Mouse (Mus musculus) layer of hippocampus, adult 9-11 months (tissue): ENCODE data around the gene Ccrl2.

Experiments used
- DNase-seq: peaks from one replicate; pipeline ENCODE4 v3.0.0; 2022

Gene Ccrl2

DNA sequence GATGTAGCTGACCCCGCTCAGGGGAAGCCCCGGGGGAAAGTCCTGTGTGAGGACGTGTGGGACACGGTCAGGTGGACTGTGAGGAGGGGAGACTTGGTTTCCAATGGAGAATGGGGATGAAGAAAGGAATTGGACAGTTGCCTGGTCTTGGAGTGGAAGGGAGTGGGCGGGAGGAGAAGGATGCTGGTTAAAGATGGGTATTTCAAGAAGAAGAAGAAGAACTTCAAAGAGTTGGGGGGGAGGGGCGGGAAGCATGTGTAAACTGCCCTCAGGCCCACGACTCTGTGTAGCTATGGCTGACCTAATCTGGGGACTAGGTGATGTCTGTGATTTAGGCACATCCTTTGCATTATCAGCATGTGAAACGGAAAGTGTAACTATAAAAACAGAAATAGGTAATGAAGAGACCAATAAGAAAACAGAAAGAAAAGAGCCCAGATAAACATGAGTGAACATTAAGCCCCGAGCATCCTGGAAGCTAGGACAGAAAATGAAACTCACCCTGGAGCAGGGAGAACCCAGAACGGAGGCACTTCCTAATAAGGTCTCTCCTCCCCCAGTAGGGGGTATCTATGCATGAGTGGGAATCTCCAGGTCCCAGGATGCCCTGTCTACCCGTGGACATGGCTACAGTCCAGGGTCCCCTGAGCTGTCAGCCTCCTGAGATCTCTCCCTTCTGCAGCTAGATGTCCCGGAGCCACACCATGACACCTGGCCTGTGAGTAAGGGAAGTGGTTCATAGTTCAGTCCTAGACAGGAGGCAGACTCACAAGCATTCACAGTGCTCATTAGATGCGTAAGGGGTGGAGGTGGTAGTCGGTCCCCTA is 438 bp upstream of the Ccrl2 start:
- DNase-seq = no peak

DNA sequence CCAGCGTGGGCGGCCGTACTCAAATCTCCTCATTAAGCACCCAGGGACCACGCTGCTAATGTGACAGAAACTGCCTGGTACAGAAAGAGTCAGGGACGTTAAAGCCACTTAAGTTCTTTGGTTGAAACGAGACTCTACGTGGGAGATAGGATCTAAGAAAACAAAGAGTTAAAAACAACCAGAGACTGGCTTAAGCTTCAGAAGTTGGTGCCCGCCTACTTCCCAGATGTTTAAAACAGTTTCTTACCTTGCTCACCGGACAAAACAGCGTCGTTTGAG is 861 bp downstream of the Ccrl2 start:
- DNase-seq = no peak

DNA sequence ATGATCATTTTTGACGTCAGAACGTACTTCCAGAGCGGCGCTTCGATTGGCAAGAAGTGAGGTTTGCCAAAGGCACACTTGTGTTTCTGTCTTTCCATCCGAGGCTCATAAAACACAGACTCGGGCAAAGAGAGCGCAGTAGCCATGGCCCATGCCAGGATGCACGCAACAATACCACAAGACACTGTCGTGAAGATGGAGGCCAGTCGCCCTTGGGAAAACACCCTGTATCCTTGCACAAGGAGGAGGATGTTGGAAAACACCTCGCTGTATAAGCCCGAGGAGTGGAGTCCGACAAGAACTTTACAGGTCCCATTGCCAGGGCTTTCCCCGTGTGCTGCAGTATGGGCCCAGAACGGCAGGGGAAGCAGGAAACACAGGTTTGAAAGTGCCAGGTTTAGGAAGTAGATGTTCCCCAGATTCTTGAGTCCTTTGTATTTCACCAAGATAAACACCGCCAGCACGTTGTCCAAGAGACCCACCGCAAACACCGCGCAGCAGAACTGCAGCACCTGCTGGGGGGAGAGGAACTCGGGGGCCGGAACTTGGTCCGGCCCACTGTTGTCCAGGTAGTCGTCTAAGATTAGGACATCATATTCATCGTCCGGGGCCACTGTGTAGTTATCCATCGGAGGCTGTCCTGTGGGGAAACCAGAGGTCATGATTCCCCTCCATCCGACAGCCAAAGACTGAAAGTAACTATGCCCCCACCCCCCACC is 1.4 kb downstream of the Ccrl2 start:
- no peak for DNase-seq

DNA sequence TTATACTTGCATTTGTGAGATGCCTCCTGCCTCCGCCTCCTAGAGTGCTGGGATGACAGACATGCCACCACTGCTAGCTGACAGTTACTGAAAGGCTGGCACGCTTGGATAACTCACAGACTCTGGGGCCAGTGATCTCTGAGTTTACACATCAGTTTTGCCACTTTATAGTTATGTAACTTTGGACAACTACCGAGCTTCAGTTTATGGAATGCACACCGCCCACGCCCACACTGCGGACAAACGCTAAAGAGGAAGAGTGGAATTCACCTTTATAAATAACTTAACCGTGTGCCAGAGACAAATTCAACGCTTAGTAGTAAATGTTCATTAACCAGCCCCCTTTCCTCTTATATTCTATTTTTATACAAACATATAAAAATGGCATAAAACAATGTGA is 2.4 kb downstream of the Ccrl2 start:
- no peak for DNase-seq

DNA sequence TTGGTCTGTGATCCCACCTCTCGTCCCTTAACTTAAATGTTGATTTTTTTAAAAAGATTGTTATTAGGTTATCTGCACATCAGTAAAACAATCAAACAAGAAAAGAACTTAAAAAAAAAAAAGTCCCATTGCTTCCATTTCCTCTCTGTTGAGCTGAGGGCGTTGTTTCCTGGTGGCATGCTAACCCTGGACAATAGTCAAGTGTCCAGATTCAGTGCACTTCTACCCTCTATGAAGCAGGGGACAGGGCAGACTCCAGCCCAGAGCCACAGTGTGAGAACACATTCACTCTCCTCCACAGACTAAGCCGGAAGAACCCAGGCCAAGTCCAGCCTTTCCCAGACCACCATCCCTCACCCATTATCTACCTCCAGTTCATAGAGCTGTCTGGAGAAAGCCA is 8.9 kb downstream of the Ccrl2 start:
- no peak for DNase-seq

DNA sequence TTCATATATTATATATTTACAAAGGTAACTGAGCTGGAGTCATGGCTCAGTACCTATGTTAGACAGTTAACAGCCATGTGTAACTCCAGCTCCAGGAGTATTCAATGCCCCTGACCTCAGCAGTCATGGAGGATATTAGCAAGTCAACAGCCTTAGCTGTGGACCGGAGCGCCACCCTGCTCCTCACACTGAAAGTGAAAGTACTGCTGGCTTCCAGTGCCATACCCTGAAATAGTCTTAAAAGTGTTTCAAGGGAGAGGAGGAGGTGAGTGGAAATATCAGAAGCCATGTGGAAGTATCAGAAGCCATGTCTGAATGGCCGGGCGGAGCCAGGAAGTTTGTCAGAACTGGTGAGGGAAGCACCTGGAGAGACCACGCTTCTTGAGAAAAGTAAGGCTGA is 10.1 kb downstream of the Ccrl2 start:
- no peak for DNase-seq

DNA sequence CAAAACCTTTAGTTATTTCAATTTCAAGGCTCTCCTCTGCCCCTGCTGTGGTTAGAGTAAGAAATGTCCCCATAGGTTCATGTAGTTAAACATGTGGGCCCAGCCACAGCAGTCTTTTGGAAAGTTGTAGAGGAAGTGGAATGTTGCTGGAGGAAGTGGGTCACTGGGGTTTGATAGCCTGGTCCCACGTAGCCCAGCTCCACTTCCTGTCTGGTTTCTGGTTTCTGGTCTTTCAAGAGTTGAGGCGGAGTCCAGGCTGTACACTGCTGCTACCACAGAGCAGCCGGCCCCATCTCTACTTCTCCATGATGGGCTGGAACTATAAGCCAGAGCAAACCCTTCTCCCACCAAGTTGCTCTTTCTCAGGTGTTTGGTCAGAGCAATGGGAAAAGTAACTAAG is 11.1 kb downstream of the Ccrl2 start:
- peak; percentile 18 for DNase-seq

DNA sequence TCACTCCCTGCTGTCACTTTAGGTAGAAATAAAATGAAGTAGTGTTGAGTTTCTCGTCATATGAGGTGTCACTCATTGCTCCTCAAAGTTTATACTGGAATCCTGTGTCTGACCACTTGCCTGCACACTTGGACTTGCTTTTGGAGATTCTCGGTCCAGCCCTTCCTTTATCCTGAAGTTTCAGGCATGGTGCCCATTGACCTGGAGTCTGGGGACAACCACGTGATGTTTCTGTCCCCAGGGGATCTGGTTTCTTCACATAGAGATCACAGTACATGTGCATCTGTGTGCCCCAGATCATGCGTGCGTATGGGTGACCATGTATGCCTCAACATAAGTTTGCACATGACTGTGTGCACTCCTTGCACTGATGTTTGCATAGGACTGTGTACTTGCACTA is 15.1 kb downstream of the Ccrl2 start:
- DNase-seq = no peak

DNA sequence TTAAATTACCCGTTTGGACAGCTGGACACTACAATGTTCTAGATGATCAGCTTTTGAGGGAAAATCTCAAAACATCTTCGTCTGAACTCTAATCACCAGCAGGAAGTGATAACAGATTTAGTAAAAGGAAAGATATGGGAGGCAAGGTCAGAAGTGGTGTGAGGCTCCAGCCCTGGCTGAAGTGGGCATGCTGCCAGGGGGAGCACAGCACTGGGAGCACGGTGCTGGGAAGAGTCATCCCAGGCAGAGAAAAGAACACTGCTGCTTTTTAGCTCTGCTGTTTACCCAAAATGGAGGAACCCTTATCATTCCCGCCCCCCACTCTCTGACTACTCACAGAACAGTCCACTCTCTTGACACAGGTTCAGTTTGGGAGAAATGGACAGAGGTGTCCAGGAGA is 17.4 kb downstream of the Ccrl2 start:
- no peak for DNase-seq

DNA sequence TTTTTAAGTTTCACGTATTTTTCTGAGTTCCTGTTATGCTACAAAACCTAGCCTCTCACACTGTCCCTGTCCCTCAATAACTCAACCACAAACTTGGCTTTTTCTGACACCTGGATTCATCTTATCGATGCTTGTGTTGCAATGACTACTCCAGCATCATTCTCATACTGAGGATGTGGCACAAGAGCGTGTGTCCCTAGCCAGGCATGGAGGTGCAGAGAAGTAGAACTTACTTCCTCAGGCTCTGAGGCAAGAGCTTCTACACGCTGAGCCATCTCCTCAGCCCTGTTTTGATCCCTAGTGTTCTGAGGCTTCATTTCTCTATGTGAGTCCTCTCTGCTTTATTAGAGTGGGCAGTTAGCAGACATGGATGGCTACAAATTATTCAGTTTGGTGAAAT is 23.6 kb downstream of the Ccrl2 start:
- no peak for DNase-seq

DNA sequence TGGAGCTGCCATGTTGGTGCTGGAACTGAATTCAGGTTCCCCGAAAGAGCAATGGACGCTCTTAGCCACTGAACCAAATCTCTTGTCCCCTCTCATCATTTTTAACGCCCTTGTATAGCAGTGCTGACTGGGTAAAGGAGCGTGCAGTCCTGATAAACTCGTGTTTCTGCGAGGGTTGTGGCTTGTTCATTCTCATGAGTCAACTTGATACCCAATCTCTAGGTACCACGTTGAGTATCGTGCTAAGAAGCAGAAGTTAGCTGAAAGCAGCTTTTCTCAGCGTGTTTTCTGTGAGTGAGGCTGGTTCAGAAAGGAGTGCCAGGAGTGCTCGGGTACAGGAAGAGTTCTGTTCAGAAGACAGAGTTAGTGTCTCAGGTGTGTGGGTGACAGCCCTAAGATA is 30.5 kb downstream of the Ccrl2 start:
- DNase-seq = no peak

DNA sequence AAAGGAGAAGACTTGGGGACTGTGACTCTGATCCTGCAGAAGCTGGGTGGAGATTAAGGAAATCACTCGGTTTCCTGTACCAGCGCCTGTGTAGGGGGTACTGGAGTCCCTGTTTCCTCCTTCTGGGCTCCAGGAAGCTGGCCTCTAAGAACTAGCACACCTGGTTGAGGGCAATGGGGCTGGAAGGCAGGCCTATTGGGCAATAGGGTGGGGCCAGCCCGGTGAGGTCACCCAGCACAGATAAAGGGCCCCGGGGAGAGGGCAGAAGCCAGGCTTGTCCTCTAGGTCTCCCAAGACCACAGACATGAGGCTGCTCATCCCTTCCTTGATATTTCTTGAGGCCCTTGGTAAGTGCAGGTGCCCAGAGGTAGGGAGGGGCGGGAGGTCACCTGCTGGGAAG is 38.3 kb downstream of the Ccrl2 start, which contains the start of gene Ltf:
Ltf (plus strand) TSS at position 250 of the 400 bp plus-strand sequence.
- no peak for DNase-seq

DNA sequence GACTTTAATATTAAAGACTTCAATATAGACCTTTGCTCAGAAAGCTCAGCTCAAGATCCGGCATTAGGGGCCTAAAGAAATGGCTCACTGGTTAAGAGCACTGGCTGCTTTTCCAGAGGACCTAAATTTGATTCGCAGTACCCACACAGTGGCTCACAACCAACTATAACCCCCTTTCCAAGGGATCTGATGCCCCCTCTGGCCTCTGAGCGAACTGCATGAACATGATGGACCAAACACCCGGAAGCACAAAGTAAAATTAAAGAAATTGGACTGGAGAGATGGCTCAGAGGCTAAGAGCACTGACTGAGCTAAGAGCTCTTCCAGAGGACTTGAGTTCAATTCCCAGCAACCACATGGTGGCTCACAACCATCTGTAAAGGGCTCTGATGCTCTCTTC is 41.7 kb downstream of the Ccrl2 start:
- DNase-seq = no peak

DNA sequence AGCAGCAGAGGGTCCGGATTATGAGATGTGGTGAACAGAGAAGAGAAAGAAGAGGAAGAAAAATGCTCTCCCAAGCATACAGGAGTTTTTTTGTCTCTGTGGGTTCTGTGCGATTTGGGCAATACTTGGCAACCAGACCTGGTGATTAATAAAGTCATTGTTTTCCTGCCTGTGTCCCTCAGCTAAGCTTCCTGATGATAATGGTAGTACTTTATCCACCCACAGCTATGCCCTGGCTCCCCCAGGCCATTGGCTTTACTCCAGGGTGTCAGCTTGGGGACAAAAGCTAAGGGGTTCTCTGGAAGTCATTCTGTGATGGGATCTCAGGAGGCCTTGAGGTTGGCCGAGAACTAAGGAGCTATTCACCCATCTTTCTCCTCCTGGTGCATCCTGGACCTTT is 45.3 kb downstream of the Ccrl2 start:
- DNase-seq = no peak

DNA sequence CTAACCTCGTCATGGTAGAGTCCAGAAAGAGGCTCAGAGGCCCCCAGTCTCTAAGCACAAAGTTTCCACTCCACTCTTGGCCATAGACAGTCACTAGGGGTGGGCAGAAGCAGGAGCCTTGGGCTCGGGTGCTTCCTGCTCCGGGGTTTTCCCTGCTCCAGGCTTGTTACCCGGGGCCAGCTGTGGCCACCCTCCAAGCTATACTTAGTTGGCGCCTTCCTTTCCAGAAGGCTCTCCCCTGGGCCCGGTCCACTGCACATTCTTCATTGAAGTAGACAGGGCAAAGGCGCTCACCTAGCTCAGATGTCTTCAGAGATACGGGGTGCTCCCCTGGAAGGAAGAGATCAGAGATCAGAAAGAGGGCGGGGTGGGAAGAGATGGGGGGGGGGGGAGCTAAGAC is 45.8 kb downstream of the Ccrl2 start:
- DNase-seq = no peak

DNA sequence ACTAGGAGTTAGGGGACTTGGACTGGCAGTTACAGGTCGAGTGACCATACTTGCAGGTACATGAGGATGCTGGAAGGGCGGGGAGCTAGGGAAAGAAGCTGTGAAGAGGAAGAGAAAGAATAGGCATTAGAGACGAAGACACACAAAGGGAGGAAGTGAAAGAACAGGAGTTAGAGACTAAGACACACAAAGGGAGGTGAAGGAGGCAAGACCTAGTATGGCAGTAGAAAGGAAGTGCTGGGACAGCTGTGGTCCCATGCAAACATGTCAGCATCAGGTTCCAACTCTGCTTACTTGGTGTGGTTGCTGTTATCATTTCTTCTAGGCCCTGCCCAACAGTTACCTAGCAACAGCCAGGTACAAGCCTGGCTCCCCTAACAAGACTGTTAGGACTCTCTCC is 47.6 kb downstream of the Ccrl2 start:
- no peak for DNase-seq

DNA sequence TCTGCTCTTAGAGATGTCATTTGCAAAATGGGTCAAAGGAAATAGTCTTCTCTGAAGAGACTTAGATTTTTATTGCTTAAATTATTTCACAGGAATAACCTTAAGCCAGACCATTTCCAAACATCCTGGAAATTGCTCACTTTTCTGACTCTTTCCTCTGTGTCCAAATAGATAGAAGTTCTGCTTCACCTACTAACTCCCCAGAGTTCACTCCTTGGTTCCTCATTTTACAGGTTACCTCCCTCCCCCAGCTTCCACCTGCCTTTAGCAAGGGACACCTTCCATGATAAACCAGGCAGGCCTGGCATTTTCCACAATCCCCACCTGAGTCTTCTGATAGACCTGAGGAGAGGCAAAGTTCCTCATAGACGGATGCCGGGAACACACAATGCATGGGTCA is 50.8 kb downstream of the Ccrl2 start:
- DNase-seq = no peak
